ENCODE assay signal across 11 mouse cellular contexts in genomic region chr4:133247072-133247471, GRCm38 (mm10). TPM values are rescaled to one million over a fixed set of nuclear protein-coding genes. Genes with fewer than 3 reads are reported as not detected.
A peak's percentile ranks its signal among the peaks of the same experiment; 100 is the strongest.
DNase-seq lines count a peak whose midpoint lies in the region; ATAC-seq and TF ChIP-seq lines count a peak whose summit lies in the region.
"Had no signal": no experiment of that assay in that cellular context is flagged by ENCODE, and none has a peak within 500 bp of the region (broad histone marks: within the 10 kb centered on the region; RNA-seq: fewer than 3 reads in every experiment).

No protein-coding gene starts in this region.

- no peak for ATAC-seq in erythroblast, adult 5-6 weeks (replicated peaks; ENCODE audit: low FRiP score, poor library complexity, severe bottlenecking)
- no peak for ATAC-seq in heart, postnatal 0 days (ENCODE audit: insufficient read depth, low read depth)
- no peak for ATAC-seq in liver, embryonic 15.5 days (ENCODE audit: insufficient read depth)

- H3K4me3 ChIP-seq in erythroblast, embryonic 14.5 days (replicated peaks) = peak overlapping the region; percentile 45
- H3K4me3 ChIP-seq in ES-Bruce4 (ENCODE audit: low read depth, low read length) = 0 out of 2 replicates have a peak overlapping the region, but pooled peaks have one; percentile 16
- no peak overlapping the region for H3K4me3 ChIP-seq in heart, postnatal 0 days (ENCODE audit: low read depth, low read length)
- H3K4me3 ChIP-seq in liver, embryonic 15.5 days (replicated peaks) = no peak overlapping the region; the same call in 1 of the 2 replicates
- H3K4me3 ChIP-seq: myocyte; stomach, embryonic 15.5 days had no signal

- H3K9ac ChIP-seq in ES-Bruce4 (ENCODE audit: low read depth, poor library complexity, severe bottlenecking) = no peak overlapping the region
- H3K9ac ChIP-seq in heart, postnatal 0 days (replicated peaks; ENCODE audit: low read depth, low read length) = no peak overlapping the region
- 0 out of 2 replicates have a peak overlapping the region, but pooled peaks have one; percentile 2 for H3K9ac ChIP-seq in liver, embryonic 15.5 days
- H3K9ac ChIP-seq: stomach, embryonic 15.5 days had no signal

- DNase-seq in heart, postnatal 0 days (ENCODE audit: low spot score) = no peak
- DNase-seq in right cerebral cortex, postnatal 36 days (ENCODE audit: low spot score in 2 of 2) = no peak
- no peak for DNase-seq in frontal cortex, postnatal 25 days (ENCODE audit: low spot score in 2 of 2)
- DNase-seq in adipocyte (ENCODE audit: low spot score) = no peak
- DNase-seq: layer of hippocampus, postnatal 36 days had no signal

- no peak overlapping the region for H3K27ac ChIP-seq in ES-Bruce4 (ENCODE audit: insufficient read depth, low read length)
- H3K27ac ChIP-seq in heart, postnatal 0 days (ENCODE audit: low read depth) = no peak overlapping the region
- H3K27ac ChIP-seq in liver, embryonic 15.5 days (replicated peaks) = peak overlapping the region; percentile 82
- H3K27ac ChIP-seq: stomach, embryonic 15.5 days had no signal

- H3K4me1 ChIP-seq in erythroblast, embryonic 14.5 days (ENCODE audit: control insufficient read depth) = peaks cover 87% of the 10 kb centered on the region
- H3K4me1 ChIP-seq in ES-Bruce4 (ENCODE audit: control insufficient read depth, insufficient read depth, low read length) = no peaks in the 10 kb centered on the region
- no peaks in the 10 kb centered on the region for H3K4me1 ChIP-seq in heart, postnatal 0 days (ENCODE audit: control insufficient read depth, insufficient read depth)
- peaks cover 84% of the 10 kb centered on the region for H3K4me1 ChIP-seq in liver, embryonic 15.5 days (replicated peaks)

- WGBS in heart, postnatal 0 days = 18% methylated on average over 15 of the region's 15 CpGs
- 65% methylated on average over 15 of the region's 15 CpGs for WGBS in liver, embryonic 15.5 days (ENCODE audit: insufficient replicate concordance)

- peaks cover 48% of the 10 kb centered on the region for H3K27me3 ChIP-seq in erythroblast, embryonic 14.5 days (ENCODE audit: control insufficient read depth)
- H3K27me3 ChIP-seq in ES-Bruce4 (ENCODE audit: control insufficient read depth, insufficient read depth, low read length, poor library complexity, severe bottlenecking) = no peaks in the 10 kb centered on the region
- H3K27me3 ChIP-seq in heart, postnatal 0 days (ENCODE audit: control insufficient read depth, insufficient read depth, low read length) = peaks cover 56% of the 10 kb centered on the region
- peaks cover 78% of the 10 kb centered on the region for H3K27me3 ChIP-seq in liver, embryonic 15.5 days

- TF ChIP-seq POLR2A in ES-Bruce4 (IDR thresholded peaks at IDR 0.05; ENCODE audit: insufficient read depth, low read length) = no peak

- TF ChIP-seq CTCF in ES-Bruce4 (IDR thresholded peaks at IDR 0.05; ENCODE audit: low read depth, low read length) = no peak
- TF ChIP-seq CTCF in heart, postnatal 0 days (IDR thresholded peaks at IDR 0.05; ENCODE audit: low read depth) = no peak

- H3K4me2 ChIP-seq in heart, postnatal 0 days (ENCODE audit: low read depth, low read length) = no peak overlapping the region
- peak overlapping the region; percentile 59 for H3K4me2 ChIP-seq in liver, embryonic 15.5 days
- H3K4me2 ChIP-seq: stomach, embryonic 15.5 days had no signal

- no peak for TF ChIP-seq EP300 in ES-Bruce4 (IDR thresholded peaks at IDR 0.05; ENCODE audit: insufficient read depth, low read depth, low read length)
- TF ChIP-seq EP300 in heart, postnatal 0 days (IDR thresholded peaks at IDR 0.05; ENCODE audit: low read depth) = peak; percentile 44; the same call in 1 of the 2 replicates

- H3K9me3 ChIP-seq in erythroblast, embryonic 14.5 days (ENCODE audit: control insufficient read depth, low read length) = peaks cover 2% of the 10 kb centered on the region; the same call in 1 of the 2 replicates
- no peaks in the 10 kb centered on the region for H3K9me3 ChIP-seq in ES-Bruce4 (replicated peaks; ENCODE audit: control insufficient read depth, insufficient read depth, low read length, poor library complexity, severe bottlenecking)
- H3K9me3 ChIP-seq in heart, postnatal 0 days (replicated peaks; ENCODE audit: control insufficient read depth, low read length) = no peaks in the 10 kb centered on the region
- no peaks in the 10 kb centered on the region for H3K9me3 ChIP-seq in liver, embryonic 15.5 days (replicated peaks)
- H3K9me3 ChIP-seq: stomach, embryonic 15.5 days had no signal

- H3K36me3 ChIP-seq in erythroblast, embryonic 14.5 days (ENCODE audit: control insufficient read depth) = no peaks in the 10 kb centered on the region
- H3K36me3 ChIP-seq in ES-Bruce4 (ENCODE audit: control insufficient read depth, insufficient read depth, low read length, poor library complexity, severe bottlenecking) = no peaks in the 10 kb centered on the region
- H3K36me3 ChIP-seq in heart, postnatal 0 days (replicated peaks; ENCODE audit: control insufficient read depth, insufficient read depth, low read length) = no peaks in the 10 kb centered on the region
- no peaks in the 10 kb centered on the region for H3K36me3 ChIP-seq in liver, embryonic 15.5 days (replicated peaks)
- H3K36me3 ChIP-seq: stomach, embryonic 15.5 days had no signal

RNA-seq across cellular contexts. Expression of gene Map3k6, which starts 6.5 kb away (rescaled TPM):
- polyA plus RNA-seq in erythroblast, embryonic 14.5 days (2012) = 0.64 and 1.2 TPM in 2 replicates
- total RNA-seq in erythroblast, adult 5-6 weeks (2015; ENCODE audit: low replicate concordance) = 0.96 and 4.6 TPM in 2 replicates
- 0.42 TPM in 1 of 2 replicates, not detected in the other for total RNA-seq in erythroblast, adult 5-6 weeks (2017; ENCODE audit: low replicate concordance)
- polyA plus RNA-seq in ES-Bruce4 (2011; ENCODE audit: insufficient read depth, insufficient read length, low read depth, missing spikeins) = 3.8 TPM in 2 replicates
- 13.8 and 14.8 TPM in 2 replicates for total RNA-seq in heart, postnatal 0 days (2014; rRNA removed; ENCODE audit: low replicate concordance)
- 2.7 and 2.8 TPM in 2 replicates for polyA plus RNA-seq in heart, postnatal 0 days (2015; fragmentation: Nextera tagmentation; extraction: Ambion mirVana)
- 2.0 and 2.9 TPM in 2 replicates for polyA plus RNA-seq in liver, embryonic 15.5 days (2015; fragmentation: Nextera tagmentation; extraction: Ambion mirVana)

RNA-seq across cellular contexts. Expression of gene Sytl1, which starts 15.8 kb away (rescaled TPM):
- polyA plus RNA-seq in erythroblast, embryonic 14.5 days (2012) = 0.07 and 0.20 TPM in 2 replicates
- total RNA-seq in erythroblast, adult 5-6 weeks (2015; ENCODE audit: low replicate concordance) = 0.96 and 1.0 TPM in 2 replicates
- 0.28 and 1.4 TPM in 2 replicates for total RNA-seq in erythroblast, adult 5-6 weeks (2017; ENCODE audit: low replicate concordance)
- polyA plus RNA-seq in ES-Bruce4 (2011; ENCODE audit: insufficient read depth, insufficient read length, low read depth, missing spikeins) = 12.6 and 15.2 TPM in 2 replicates
- 3.6 and 3.7 TPM in 2 replicates for total RNA-seq in heart, postnatal 0 days (2014; rRNA removed; ENCODE audit: low replicate concordance)
- 0.79 and 0.84 TPM in 2 replicates for polyA plus RNA-seq in heart, postnatal 0 days (2015; fragmentation: Nextera tagmentation; extraction: Ambion mirVana)
- polyA plus RNA-seq in liver, embryonic 15.5 days (2015; fragmentation: Nextera tagmentation; extraction: Ambion mirVana) = 0.92 and 1.0 TPM in 2 replicates

RNA-seq across cellular contexts. Expression of gene Tmem222, which starts 30.5 kb away (rescaled TPM):
- polyA plus RNA-seq in erythroblast, embryonic 14.5 days (2012) = 4.2 and 5.3 TPM in 2 replicates
- 9.8 and 22.3 TPM in 2 replicates for total RNA-seq in erythroblast, adult 5-6 weeks (2015; ENCODE audit: low replicate concordance)
- 1.5 and 6.7 TPM in 2 replicates for total RNA-seq in erythroblast, adult 5-6 weeks (2017; ENCODE audit: low replicate concordance)
- 28.5 and 32.4 TPM in 2 replicates for polyA plus RNA-seq in ES-Bruce4 (2011; ENCODE audit: insufficient read depth, insufficient read length, low read depth, missing spikeins)
- 58.8 and 103 TPM in 2 replicates for total RNA-seq in heart, postnatal 0 days (2014; rRNA removed; ENCODE audit: low replicate concordance)
- polyA plus RNA-seq in heart, postnatal 0 days (2015; fragmentation: Nextera tagmentation; extraction: Ambion mirVana) = 45.0 and 45.6 TPM in 2 replicates
- 35.8 and 42.3 TPM in 2 replicates for polyA plus RNA-seq in liver, embryonic 15.5 days (2015; fragmentation: Nextera tagmentation; extraction: Ambion mirVana)

RNA-seq across cellular contexts. Expression of gene Gpr3, which starts 34.7 kb away (rescaled TPM):
- polyA plus RNA-seq in erythroblast, embryonic 14.5 days (2012) = not detected in 2 replicates
- total RNA-seq in erythroblast, adult 5-6 weeks (2015; ENCODE audit: low replicate concordance) = not detected in 2 replicates
- not detected in 2 replicates for total RNA-seq in erythroblast, adult 5-6 weeks (2017; ENCODE audit: low replicate concordance)
- 0.26 and 0.52 TPM in 2 replicates for polyA plus RNA-seq in ES-Bruce4 (2011; ENCODE audit: insufficient read depth, insufficient read length, low read depth, missing spikeins)
- total RNA-seq in heart, postnatal 0 days (2014; rRNA removed; ENCODE audit: low replicate concordance) = not detected in 2 replicates
- polyA plus RNA-seq in heart, postnatal 0 days (2015; fragmentation: Nextera tagmentation; extraction: Ambion mirVana) = 0.15 and 0.21 TPM in 2 replicates
- polyA plus RNA-seq in liver, embryonic 15.5 days (2015; fragmentation: Nextera tagmentation; extraction: Ambion mirVana) = not detected in 2 replicates

RNA-seq across cellular contexts. Expression of gene Cd164l2, which starts 35.1 kb away (rescaled TPM):
- polyA plus RNA-seq in erythroblast, embryonic 14.5 days (2012) = not detected in 2 replicates
- total RNA-seq in erythroblast, adult 5-6 weeks (2015; ENCODE audit: low replicate concordance) = not detected in 2 replicates
- total RNA-seq in erythroblast, adult 5-6 weeks (2017; ENCODE audit: low replicate concordance) = not detected in 2 replicates
- 9.6 and 12.4 TPM in 2 replicates for polyA plus RNA-seq in ES-Bruce4 (2011; ENCODE audit: insufficient read depth, insufficient read length, low read depth, missing spikeins)
- total RNA-seq in heart, postnatal 0 days (2014; rRNA removed; ENCODE audit: low replicate concordance) = not detected in 2 replicates
- 0.23 and 0.33 TPM in 2 replicates for polyA plus RNA-seq in heart, postnatal 0 days (2015; fragmentation: Nextera tagmentation; extraction: Ambion mirVana)
- polyA plus RNA-seq in liver, embryonic 15.5 days (2015; fragmentation: Nextera tagmentation; extraction: Ambion mirVana) = not detected in 2 replicates

Comparison
In these comparisons a context has a peak if more than half of its experiments do, and no peak if none do; other contexts are left out.
1. H3K4me3 ChIP-seq: peak in erythroblast, embryonic 14.5 days (single experiment) and ES-Bruce4 (single experiment); none in heart, postnatal 0 days (single experiment) and liver, embryonic 15.5 days (single experiment).